Comparison of ENCODE assay signal across 20 mouse cellular contexts in genomic region chr11:51949155-51949840, GRCm38 (mm10). TPM values are rescaled to one million over a fixed set of nuclear protein-coding genes. Genes with fewer than 3 reads are reported as not detected.
DNase-seq lines count a peak whose midpoint lies in the region; TF ChIP-seq lines count a peak whose summit lies in the region.
"Had no signal": no experiment of that assay in that cellular context is flagged by ENCODE, and none has a peak within 500 bp of the region (broad histone marks: within the 10 kb centered on the region; RNA-seq: fewer than 3 reads in every experiment).

No protein-coding gene starts in this region.

- intact Hi-C loops in left cerebral cortex, adult 2 months (cut with DNase I), result loop anchor here (5.0 kb wide), 1 partner anchor 92 kb away; the partner anchor contains the start of gene Jade2

- no peak overlapping the region for H3K27ac ChIP-seq in left cerebral cortex, adult 2 months
- H3K27ac ChIP-seq: heart, embryonic 15.5 days; hindbrain, postnatal 0 days; midbrain, embryonic 12.5 days; stomach, postnatal 0 days had no signal

- DNase-seq in 3134 (ENCODE audit: extremely low read depth, insufficient read length, low spot score) (peak; percentile 55), 3T3-L1 (ENCODE audit: low read depth, low spot score) (peak; percentile 44), NIH3T3 (ENCODE audit: low read depth) (peak; percentile 61)
- DNase-seq in thymus, postnatal 0 days (ENCODE audit: low spot score), result peak; percentile 52
- DNase-seq in neural tube, embryonic 10.5 days (ENCODE audit: extremely low spot score, low spot score), result no peak
- no peak for DNase-seq in cerebellum, postnatal 14 days
- no peak for DNase-seq in left cerebral cortex, adult 2 months (ENCODE audit: extremely low spot score in 1 of 2, low spot score in 2 of 2)
- DNase-seq: adrenal gland, postnatal 36 days; cerebellum, adult 11 months; cerebellum, adult 9-11 months; forebrain, postnatal 0 days; gastrocnemius, postnatal 14 days; kidney, adult 11 months; kidney, postnatal 4 days; lung, postnatal 14 days; right cerebral cortex, postnatal 14 days had no signal

- H3K4me3 ChIP-seq in left cerebral cortex, adult 2 months, result no peak overlapping the region
- H3K4me3 ChIP-seq: heart, embryonic 15.5 days; midbrain, embryonic 12.5 days had no signal

- no peak for TF ChIP-seq CTCF in left cerebral cortex, adult 2 months (IDR thresholded peaks at IDR 0.05)

RNA-seq across cellular contexts. Expression of gene Cdkn2aipnl, which starts 18.2 kb away (rescaled TPM):
- polyA plus RNA-seq in thymus, postnatal 0 days (2015; fragmentation: Nextera tagmentation; extraction: Ambion mirVana), result 177 and 196 TPM in 2 replicates
- total RNA-seq in left cerebral cortex, adult 2 months (2021), result 10 to 100 TPM; 34.2 to 37.6 TPM

RNA-seq across cellular contexts. Expression of gene Ube2b, which starts 51.3 kb away (rescaled TPM):
- polyA plus RNA-seq in thymus, postnatal 0 days (2015; fragmentation: Nextera tagmentation; extraction: Ambion mirVana), result 287 and 292 TPM in 2 replicates
- total RNA-seq in left cerebral cortex, adult 2 months (2021), result 100 to 1,000 TPM; 187 to 196 TPM

RNA-seq across cellular contexts. Expression of gene Cdkl3, which starts 54.7 kb away (rescaled TPM):
- polyA plus RNA-seq in thymus, postnatal 0 days (2015; fragmentation: Nextera tagmentation; extraction: Ambion mirVana), result 9.5 and 12.2 TPM in 2 replicates
- total RNA-seq in left cerebral cortex, adult 2 months (2021), result 10 to 100 TPM; 14.6 to 15.9 TPM

Comparison
In these comparisons a context has a peak if more than half of its experiments do, and no peak if none do; other contexts are left out.
1. DNase-seq: peak in 3134 (single experiment), 3T3-L1 (single experiment), NIH3T3 (single experiment) and thymus, postnatal 0 days (single experiment); none in neural tube, embryonic 10.5 days (single experiment), cerebellum, postnatal 14 days (0 of 2) and left cerebral cortex, adult 2 months (0 of 2).